Mouse (Mus musculus) midbrain, postnatal 0 days (tissue): Measurements from ENCODE around the gene Rapgefl1. TPM values are rescaled to one million over a fixed set of nuclear protein-coding genes. Genes with fewer than 3 reads are reported as not detected.

Source experiments
- ATAC-seq: fragments of 200-750 bp; cut with Nextera tagmentation; 2 replicates; pipeline ENCODE4 v1.8.0; 2017; ENCODE audit warnings: moderate number of reproducible peaks, mild to moderate bottlenecking, moderate TSS enrichment, moderate library complexity; ENCODE audit not compliant: low FRiP score
- DNase-seq: peaks from one replicate; pipeline ENCODE4 v3.0.0-alpha.2; 2015; ENCODE audit warnings: low spot score
- H3K27ac ChIP-seq: fragments of 300-500 bp; sonication (generic); 2 replicates; pipeline ENCODE4 v1.5.1; 2014; ENCODE audit warnings: low read depth, mild to moderate bottlenecking, low read length, mixed read lengths
- H3K27me3 ChIP-seq: fragments of 300-500 bp; sonication (generic); 2 replicates; pipeline ENCODE4 v1.6.1; 2014; ENCODE audit warnings: low read length, control low read depth, mixed read lengths; ENCODE audit not compliant: insufficient read depth
- H3K36me3 ChIP-seq: fragments of 300-500 bp; sonication (generic); 2 replicates; pipeline ENCODE4 v1.6.1; 2014; ENCODE audit warnings: low read length, control low read depth, mixed read lengths; ENCODE audit not compliant: insufficient read depth
- H3K4me1 ChIP-seq: fragments of 300-500 bp; sonication (generic); 2 replicates; pipeline ENCODE4 v1.6.1; 2014; ENCODE audit warnings: mild to moderate bottlenecking, control low read depth, antibody characterized with exemption, low read length, mixed read lengths; ENCODE audit not compliant: insufficient read depth
- H3K4me2 ChIP-seq: fragments of 300-500 bp; sonication (generic); 2 replicates; pipeline ENCODE4 v1.6.1; 2014; ENCODE audit warnings: low read depth, mild to moderate bottlenecking, low read length, mixed read lengths; ENCODE audit not compliant: poor library complexity, severe bottlenecking
- H3K4me3 ChIP-seq: fragments of 300-500 bp; sonication (generic); 2 replicates; pipeline ENCODE4 v1.5.1; 2014; ENCODE audit warnings: low read depth, mild to moderate bottlenecking, low read length, moderate library complexity
- H3K9ac ChIP-seq: fragments of 300-500 bp; sonication (generic); replicated peaks from 2 replicates; pipeline ENCODE4 v1.6.1; 2014; ENCODE audit warnings: mild to moderate bottlenecking, low read length, moderate library complexity, mixed read lengths; ENCODE audit not compliant: poor library complexity, severe bottlenecking
- H3K9me3 ChIP-seq: fragments of 300-500 bp; sonication (generic); 2 replicates; pipeline ENCODE4 v1.6.1; 2016; ENCODE audit warnings: low read length, control low read depth
- CTCF ChIP-seq: IDR thresholded peaks from 2 replicates; pipeline ENCODE4 v1.5.1; 2016; ENCODE audit warnings: antibody characterized with exemption, mild to moderate bottlenecking
- WGBS: fragments of 180-500 bp; shearing (Covaris S2); extraction: QIAGEN DNeasy Blood & Tissue Kit; methylation state at CpG from one replicate; pipeline ENCODE4 v1.1.7; 2014; 5-methylcytosine and 5-hydroxymethylcytosine counted together
- polyA plus RNA-seq: library from polyadenylated mRNA; unstranded; fragments of >200 nt; fragmentation: Nextera tagmentation; extraction: Ambion mirVana; gene quantifications from 2 replicates; pipeline ENCODE4 v1.2.1, GENCODE M21; 2015
- total RNA-seq: library from RNA; depleted of rRNA; stranded (reverse); fragments of >200 nt; gene quantifications from 2 replicates; pipeline ENCODE4 v1.2.3, GENCODE M21; 2014

Rapgefl1 gene
- total and polyA plus RNA-seq, 2 experiments from 2014 or later = 10.9 to 39.0 TPM

DNA sequence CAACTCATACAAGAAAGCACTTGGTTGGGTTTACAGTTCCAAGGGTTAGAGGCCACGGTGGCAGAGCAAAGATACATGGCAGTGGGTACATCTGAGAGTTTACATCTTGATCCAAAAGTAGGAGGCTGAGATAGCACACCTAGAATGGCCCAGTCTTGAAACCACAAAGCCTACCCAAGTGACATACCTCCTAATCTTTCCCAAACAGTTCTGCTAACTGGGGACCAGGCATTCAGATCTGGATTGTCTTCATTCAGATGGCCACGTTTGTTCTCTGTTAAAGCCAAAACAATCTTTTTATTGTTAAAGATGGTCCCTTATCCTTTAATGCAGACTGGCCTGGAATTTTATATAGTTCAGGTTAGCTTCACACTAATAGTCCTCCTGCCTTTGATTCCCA, 8.7 kb upstream of the Rapgefl1 start:
- no peak overlapping the region for H3K9ac ChIP-seq
- no peaks in the 10 kb centered on the region for H3K4me1 ChIP-seq
- H3K27ac ChIP-seq = no peak overlapping the region
- 80% methylated on average over 2 of the region's 2 CpGs for WGBS
- DNase-seq (no peak), ATAC-seq (no peak)
- H3K4me3 ChIP-seq = no peak overlapping the region
- no peaks in the 10 kb centered on the region for H3K9me3 ChIP-seq
- no peak overlapping the region for H3K4me2 ChIP-seq
- no peaks in the 10 kb centered on the region for H3K27me3 ChIP-seq
- peaks cover 56% of the 10 kb centered on the region for H3K36me3 ChIP-seq
- TF ChIP-seq CTCF = no peak

- Histone ChIP-seq H3K4me2 (no peak overlapping the region), H3K4me1 (no peaks in the 10 kb centered on the region), H3K36me3 (peaks cover 60% of the 10 kb centered on the region), H3K4me3 (no peak overlapping the region), H3K9ac (no peak overlapping the region), H3K27ac (no peak overlapping the region), H3K27me3 (no peaks in the 10 kb centered on the region), H3K9me3 (no peaks in the 10 kb centered on the region)
- 74% methylated on average over 12 of the region's 12 CpGs for WGBS
- ATAC-seq (no peak), DNase-seq (peak; percentile 55)
- peak; percentile 81 for TF ChIP-seq CTCF
Observed at GRCm38 (mm10) chr11:98829091-98829775, 7.4 kb upstream of the Rapgefl1 start.

DNA sequence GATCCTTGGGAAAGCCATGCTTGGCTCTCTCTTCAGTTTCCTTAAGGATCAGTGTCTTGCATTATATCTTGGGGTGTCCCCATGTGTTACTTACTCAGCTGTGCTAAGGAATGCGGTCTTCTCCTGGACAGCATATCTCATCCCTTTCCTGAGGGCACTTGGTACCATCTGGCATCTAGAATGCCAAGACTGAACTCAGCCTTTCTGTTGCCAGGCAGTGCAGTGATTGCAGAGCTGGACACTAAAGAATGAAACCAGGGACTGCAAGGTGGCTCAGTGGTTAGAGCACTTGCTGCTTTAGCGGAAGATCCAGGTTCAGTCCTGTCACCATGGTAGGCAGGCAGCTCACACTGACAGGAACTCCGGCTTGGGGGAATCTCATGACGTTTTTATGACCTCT, 6.7 kb upstream of the Rapgefl1 start:
- H3K36me3 ChIP-seq = peaks cover 57% of the 10 kb centered on the region

GRCm38 (mm10) chr11:98835296-98835695, 1.3 kb upstream of the Rapgefl1 start:
- Histone ChIP-seq H3K9ac (no peak overlapping the region), H3K36me3 (peaks cover 29% of the 10 kb centered on the region), H3K4me3 (no peak overlapping the region), H3K9me3 (no peaks in the 10 kb centered on the region), H3K4me2 (no peak overlapping the region), H3K27ac (no peak overlapping the region), H3K27me3 (no peaks in the 10 kb centered on the region), H3K4me1 (peaks cover 4% of the 10 kb centered on the region)
- no peak for ATAC-seq
- 17% methylated on average over 5 of the region's 5 CpGs for WGBS
- TF ChIP-seq CTCF = no peak
- no peak for DNase-seq

More for the DNA sequence above, 6.7 kb upstream of the Rapgefl1 start:
- no peaks in the 10 kb centered on the region for H3K9me3 ChIP-seq
- H3K9ac ChIP-seq = no peak overlapping the region
- no peaks in the 10 kb centered on the region for H3K27me3 ChIP-seq
- no peaks in the 10 kb centered on the region for H3K4me1 ChIP-seq
- H3K4me3 ChIP-seq = no peak overlapping the region
- H3K27ac ChIP-seq = no peak overlapping the region
- 76% methylated on average over 4 of the region's 4 CpGs for WGBS
- ATAC-seq (no peak), DNase-seq (no peak)
- no peak overlapping the region for H3K4me2 ChIP-seq
- TF ChIP-seq CTCF = no peak

- ATAC-seq (no peak), DNase-seq (no peak)
- no peak for TF ChIP-seq CTCF
- Histone ChIP-seq H3K27me3 (no peaks in the 10 kb centered on the region), H3K27ac (0 out of 2 replicates have a peak overlapping the region, but pooled peaks have one; percentile 7), H3K9me3 (no peaks in the 10 kb centered on the region), H3K4me2 (no peak overlapping the region), H3K9ac (no peak overlapping the region), H3K4me1 (peaks cover 4% of the 10 kb centered on the region), H3K4me3 (no peak overlapping the region), H3K36me3 (peaks cover 28% of the 10 kb centered on the region)
- WGBS = 60% methylated on average over 3 of the region's 3 CpGs
Observed at GRCm38 (mm10) chr11:98835725-98836124, 860 bp upstream of the Rapgefl1 start.

GRCm38 (mm10) chr11:98836128-98836527, 457 bp upstream of the Rapgefl1 start:
- WGBS = 33% methylated on average over 7 of the region's 7 CpGs
- ATAC-seq (no peak), DNase-seq (no peak)
- H3K4me3 ChIP-seq = peak overlapping the region; percentile 83
- H3K27ac ChIP-seq = peak overlapping the region; percentile 7; the same call in 1 of the 2 replicates
- H3K4me2 ChIP-seq = peak overlapping the region; percentile 84
- H3K4me1 ChIP-seq = peaks cover 4% of the 10 kb centered on the region
- peaks cover 28% of the 10 kb centered on the region for H3K36me3 ChIP-seq
- no peak overlapping the region; the same call in 1 of the 2 replicates for H3K9ac ChIP-seq
- H3K9me3 ChIP-seq = no peaks in the 10 kb centered on the region
- H3K27me3 ChIP-seq = no peaks in the 10 kb centered on the region
- no peak for TF ChIP-seq CTCF
